Mouse (Mus musculus) spleen, adult 2 months (tissue): Measurements from ENCODE around the gene 6330409D20Rik.

Experiments
- CTCF ChIP-seq: fragments of 200-500 bp; IDR thresholded peaks from 2 replicates; pipeline ENCODE4 v1.5.1; 2011; ENCODE audit warnings: mild to moderate bottlenecking, inconsistent platforms; ENCODE audit not compliant: insufficient read depth, insufficient read length, insufficient replicate concordance; ENCODE audit errors: extremely low read depth
- POLR2A ChIP-seq: fragments of 200-500 bp; IDR thresholded peaks from 2 replicates; pipeline ENCODE4 v1.6.1; 2011; ENCODE audit warnings: low read depth, low read length, inconsistent platforms

DNA sequence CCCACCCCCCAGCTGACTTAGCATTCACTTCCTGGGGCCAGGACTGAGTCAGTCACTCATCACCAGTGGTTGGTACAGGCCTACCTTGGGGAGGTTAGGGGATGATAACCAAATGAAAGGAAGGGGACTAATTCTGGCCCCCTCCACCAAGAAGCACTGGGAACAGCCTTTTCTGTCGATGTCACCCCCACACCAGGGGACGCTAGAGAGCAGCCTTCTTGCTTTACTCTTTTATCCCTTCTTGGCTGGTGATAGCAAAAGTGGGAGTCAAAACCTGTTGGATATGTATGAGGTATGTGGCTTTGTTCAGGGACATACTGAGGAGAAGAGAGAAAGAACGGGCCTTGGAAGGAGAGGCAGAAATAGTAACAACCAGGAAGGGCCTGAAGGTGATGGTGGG, 22.5 kb upstream of the 6330409D20Rik start:
- no peak for TF ChIP-seq POLR2A
- no peak for TF ChIP-seq CTCF
